Mouse (Mus musculus) lung, postnatal 4 days (tissue): ENCODE data around the gene Acoxl.

ENCODE experiments used
- DNase-seq, 2 experiments: peaks; one replicate each; pipeline ENCODE4 v3.0.0; 2021

Gene Acoxl

DNA sequence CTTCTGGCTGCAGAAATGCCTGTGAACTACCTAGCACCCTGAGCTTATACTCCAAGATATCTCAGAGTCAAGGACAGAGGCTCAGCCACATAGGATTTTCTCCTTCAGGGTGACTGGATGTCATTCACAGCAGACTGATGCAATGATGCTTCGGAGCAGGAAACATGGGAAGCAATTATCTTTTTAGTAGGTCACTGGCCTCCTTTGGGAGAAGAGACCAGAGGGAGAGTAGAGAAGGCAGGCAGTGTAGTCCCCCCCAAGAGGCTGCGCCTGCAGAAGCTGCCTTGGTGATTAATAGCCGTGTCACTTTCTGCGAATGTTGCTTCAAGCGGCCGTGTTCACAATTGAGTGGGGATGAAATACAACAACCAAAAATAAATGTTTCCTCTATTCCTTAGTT, 121.9 kb downstream of the Acoxl start:
- DNase-seq = no peak

DNA sequence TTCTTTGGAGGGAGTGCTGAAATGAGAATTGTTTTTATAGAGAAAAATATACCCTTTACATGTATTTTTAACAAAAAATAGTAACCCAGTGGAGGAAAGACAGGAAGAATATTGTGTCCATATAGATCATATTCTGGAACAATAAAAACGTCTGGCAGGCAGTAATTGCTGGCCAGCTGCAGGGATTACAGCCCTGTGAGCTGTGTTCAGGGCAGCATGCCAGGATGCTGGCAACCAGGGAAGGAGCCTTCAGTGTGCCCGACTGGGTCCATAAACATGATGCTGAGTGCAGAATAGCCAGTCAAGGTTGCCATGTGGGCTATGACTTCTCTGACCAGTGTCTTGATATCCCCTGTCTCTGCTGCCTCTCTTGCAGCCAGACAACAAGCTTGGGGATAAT, 122.5 kb downstream of the Acoxl start:
- DNase-seq = no peak

DNA sequence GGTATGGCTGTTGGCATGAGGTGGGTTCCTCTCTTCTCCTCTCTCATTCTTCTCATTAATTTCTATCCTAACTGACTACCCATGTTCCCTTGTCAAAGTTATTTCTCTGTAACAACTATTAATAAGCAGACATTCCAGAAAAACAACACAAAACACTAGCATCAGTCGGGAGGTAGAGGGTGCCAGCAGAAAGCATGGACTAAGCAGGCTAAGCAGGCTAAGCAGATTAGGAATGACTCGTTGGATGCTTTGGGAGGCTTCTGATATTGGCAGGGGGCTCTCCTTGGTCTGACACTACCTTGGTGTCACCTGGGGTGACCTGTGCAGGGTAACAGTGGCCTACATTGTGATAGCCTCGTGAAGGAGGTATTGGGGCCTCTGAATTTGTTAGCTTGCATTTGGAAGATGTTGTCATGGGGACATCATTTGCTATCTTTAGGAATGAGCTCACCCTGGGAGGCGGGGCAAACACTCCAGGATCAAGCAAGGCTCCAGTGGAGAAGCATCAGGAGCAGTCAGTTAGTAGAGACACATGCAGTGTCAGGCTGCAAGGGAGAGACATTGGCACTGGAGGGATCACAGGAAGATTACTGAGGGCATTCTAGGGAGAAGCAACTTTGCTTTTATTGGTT, 123.2 kb downstream of the Acoxl start:
- DNase-seq = peak; percentile 61 to 63

DNA sequence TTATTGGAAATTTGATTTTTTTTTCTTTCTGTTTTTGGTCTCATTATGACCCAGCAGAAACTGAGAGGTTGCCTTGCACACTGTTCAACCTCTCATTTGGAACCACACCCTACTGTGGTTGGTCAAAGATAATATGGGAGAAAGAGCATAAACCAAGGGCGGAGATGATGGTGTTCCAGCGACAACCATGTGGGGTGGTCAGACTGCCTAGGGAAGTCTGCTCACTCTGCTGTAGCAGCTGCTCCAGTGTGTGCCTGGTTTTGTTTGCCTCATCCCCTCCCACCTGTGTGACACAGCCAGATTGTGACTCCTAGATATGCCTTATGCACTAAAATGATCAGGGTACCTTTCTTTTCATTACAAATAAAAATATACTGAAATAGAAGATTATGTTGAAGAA, 130.3 kb downstream of the Acoxl start:
- DNase-seq = no peak

DNA sequence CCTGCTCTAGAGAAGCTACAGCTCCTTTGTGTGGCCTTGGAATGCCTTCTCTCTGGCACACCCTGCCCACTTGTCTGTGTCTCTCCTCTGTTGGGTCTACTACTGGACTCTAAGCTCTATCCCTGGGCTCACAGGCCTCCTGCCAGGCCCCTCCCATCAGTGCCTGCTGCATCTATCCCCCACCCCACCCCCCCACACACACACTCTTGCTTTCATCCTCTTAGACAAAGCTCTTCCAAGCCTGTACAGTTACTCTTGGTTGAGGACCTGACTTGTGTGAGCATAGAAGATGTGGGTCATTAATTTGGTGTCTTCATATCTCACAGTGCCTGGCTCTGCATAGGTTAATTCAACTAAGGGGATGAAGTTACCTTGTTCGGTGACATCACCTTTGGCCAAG, 137.6 kb downstream of the Acoxl start:
- no peak for DNase-seq

DNA sequence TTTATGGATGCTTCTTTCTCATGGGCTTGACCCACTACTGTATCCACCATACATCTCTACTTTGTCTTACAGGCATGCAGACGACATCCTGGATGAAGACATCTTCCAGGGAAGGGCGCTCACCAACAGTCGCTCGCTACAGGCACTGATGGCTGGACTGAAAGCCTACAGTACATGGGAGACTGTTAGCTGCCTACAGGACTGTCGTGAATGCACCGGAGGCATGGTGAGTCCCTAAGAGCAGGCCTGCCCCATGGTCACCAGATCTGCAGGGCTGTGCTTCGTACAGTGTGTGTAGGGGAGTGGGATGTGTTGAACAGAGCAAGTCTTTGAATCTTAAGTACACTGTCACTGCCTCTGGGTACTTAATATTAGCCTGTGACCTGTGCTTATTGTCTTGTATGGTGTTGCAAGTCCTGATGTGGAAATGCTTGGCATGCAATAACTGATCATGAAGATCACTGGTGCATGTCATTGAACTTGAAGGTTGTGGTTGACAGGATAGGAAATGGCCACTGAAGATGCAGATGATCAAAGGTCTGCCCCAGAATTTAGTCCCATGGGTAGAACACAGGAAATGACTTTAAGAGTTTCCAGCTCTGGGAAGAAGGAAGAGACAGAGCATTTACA, 140.0 kb downstream of the Acoxl start:
- DNase-seq = no peak

DNA sequence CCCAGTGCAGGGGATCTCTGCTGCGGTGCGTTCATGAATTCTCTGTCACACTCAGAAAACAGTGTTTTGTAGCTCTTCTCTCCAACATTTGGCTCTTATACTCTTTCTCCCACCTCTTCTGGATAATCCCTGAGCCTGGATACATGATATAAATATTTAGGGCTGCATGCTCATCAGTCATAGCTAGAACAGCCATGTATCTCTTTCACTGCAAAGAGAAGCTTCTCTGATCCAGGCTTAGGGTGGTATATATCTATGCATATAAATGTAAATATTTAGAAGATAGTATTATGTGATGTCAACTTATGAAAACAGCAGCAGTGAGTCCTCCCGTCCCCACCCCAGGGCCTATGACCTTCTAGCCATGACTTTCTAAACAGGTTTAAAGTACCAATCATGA, 143.9 kb downstream of the Acoxl start:
- no peak for DNase-seq

DNA sequence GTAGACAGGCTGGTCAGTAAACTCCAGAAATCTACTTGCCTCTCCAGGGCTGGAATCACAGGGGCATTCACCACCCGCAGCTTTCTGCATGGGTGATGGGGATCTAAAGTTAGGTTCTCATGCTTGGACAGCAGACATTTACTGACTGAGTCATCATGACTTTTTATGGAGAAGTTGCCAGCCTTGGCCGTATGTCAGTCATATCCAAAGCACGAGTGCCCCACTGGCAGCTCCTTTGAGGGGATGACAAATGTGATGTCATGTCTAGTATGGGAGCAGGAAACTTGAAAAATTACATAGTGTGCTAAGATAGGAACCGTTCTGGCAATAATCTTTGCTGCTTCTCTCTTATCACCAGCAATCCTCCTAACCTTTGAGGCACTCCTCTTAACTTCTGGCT, 144.6 kb downstream of the Acoxl start:
- no peak for DNase-seq

DNA sequence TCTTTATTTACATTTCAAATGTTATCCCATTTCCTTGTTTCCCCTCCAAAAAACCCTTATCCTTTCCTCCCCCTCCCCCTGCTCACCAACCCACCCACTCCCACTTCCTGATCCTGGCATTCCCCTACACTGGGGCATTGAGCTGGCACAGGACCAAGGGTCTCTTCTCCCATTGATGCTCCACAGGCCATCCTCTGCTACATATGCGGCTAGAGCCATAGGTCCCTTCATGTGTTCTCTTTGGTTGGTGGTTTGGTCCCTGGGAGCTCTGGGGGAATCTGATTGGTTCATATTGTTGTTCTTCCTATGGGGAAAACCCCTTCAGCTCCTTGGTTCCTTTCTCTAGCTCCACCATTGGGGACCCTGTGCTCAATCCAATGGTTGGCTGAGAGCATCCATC, 145.3 kb downstream of the Acoxl start:
- no peak for DNase-seq

DNA sequence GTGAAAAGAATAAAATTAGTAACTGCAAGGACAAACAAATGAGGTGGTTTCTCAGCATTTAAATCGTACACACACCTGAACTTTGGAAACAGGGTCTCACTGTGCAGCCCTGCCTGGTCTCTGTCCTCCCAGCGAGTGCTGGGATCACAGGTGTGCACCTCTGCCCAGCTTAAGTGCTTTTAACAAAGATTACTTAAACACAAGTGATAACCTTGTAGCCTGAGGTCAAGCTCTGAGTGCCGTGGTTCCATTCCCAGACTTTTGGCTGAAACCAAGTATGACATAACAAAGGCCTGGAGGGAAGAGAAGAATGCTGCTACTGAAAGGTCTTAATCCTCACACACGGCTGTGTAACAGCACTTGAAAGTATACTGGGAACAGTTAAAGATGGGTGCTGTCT, 149.0 kb downstream of the Acoxl start:
- no peak for DNase-seq

DNA sequence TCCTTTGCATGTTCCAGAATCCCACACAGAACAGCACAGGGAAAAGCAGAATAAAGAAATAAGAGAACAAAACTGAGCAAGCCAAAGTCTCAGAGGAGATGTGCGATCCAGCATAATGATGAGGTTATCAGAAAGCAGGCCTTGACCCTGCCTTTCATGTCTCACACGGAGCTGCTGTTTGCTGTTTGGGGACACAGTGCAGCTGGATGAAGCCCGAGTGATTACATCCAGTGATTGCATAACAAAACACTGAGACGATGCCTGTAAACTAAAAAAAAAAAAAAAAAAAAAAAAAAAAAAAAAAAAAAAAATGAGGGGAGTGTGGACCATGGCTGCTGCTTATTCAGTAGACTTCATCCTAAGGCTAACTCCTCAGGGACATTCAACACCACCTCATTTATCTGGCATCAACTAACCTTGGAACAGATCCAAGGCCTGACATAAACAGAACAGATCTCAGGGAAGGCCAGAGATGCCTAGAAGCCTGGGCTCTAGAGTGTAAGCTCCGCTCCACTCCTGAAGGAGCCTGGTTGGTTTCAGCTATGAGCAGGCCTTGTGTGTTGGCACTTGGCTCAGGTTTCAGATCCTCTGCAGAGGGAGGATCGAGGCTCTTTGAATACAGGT, 152.3 kb downstream of the Acoxl start:
- peak; percentile 63 to 83 for DNase-seq

DNA sequence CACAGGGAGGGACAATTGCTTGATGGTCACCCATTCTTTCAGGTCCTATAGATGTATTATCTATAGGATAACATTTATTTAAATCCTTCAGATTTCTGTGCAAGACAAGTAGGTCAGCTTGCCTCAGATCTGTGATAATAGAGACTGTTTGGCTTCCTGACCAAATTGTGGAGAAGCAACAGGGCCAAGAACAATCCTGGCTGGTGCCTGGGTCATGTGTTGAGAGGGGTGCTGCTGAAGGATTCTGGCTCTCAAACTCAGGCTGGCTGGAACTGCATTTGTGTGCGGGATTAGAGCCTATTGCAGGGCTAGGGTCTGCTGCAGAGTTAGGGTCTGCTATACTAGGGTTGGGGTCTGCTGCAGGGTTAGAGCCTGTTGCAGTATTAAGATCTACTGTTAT, 153.0 kb downstream of the Acoxl start:
- peak; percentile 21 to 60 for DNase-seq

DNA sequence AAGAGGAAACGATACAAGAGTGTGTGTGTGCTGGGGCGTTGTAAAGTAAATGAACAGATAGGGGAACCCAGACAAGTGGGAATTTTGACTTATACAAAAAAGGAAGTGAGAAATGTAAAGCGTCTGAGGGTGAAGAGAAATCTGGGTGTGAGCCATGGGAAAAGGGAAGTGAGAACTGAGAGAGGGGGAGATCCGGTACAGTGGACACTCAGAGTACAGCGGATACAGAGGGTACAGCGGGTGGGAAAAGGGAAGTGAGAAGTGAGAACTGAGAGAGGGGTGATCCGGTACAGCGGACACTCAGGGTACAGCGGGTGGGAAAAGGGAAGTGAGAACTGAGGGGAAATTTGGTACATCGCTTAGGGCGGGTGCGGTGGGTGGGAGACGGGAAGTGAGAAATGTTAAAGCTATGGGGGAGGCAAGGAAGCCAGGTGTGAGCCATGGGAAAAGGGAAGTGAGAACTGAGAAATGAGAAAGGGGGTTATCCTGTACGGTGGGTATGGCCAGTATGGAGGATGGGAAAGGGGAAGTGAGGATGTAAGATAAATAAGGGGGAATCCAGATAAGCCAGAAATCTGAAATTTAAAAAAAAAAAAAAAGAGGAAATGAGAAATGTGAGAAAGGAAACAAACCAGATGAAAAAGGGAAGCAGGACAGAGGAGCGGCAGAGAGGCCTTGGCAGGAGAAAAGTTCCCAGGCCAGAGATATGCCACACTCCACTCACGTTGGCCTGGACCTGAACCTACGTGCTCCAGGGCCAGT, 170.2 kb downstream of the Acoxl start:
- DNase-seq = no peak

DNA sequence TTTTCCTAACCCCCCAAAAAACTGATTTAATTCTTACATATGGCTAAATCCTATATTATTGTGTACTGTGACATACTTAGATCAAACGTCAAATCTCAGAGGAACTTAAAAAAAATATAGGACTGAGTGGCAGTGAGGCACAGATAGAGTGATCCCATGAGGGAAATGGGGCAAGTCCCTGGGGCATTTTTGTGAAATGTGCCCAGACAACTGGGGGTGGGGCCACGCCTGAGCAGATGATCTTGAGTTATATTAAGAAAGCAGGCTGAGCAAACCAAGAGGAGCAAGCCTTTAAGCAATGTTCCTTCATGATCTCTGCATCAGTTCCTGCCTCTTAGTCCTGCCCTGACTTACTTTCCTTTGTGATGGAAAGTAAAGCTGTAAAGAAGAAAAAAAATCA, 175.9 kb downstream of the Acoxl start:
- DNase-seq = no peak

DNA sequence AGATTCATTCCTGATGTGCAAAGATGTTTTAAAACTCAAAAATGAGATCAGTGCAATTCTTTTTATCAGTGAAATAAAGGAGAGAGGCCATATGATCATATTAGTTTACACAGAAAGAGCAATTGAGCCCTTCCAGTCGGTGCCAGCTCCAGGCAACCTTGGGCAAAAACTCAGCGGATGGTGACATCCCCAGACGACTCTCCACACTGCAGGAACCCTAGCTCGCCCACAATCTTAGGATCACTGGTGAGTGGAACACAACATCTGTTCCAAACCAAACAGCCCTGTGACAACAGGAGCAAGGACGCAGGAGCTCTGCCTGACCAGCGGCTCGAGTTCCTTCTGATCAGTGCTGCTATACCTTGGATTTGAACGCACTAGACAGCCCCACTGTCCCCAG, 176.9 kb downstream of the Acoxl start:
- no peak for DNase-seq

DNA sequence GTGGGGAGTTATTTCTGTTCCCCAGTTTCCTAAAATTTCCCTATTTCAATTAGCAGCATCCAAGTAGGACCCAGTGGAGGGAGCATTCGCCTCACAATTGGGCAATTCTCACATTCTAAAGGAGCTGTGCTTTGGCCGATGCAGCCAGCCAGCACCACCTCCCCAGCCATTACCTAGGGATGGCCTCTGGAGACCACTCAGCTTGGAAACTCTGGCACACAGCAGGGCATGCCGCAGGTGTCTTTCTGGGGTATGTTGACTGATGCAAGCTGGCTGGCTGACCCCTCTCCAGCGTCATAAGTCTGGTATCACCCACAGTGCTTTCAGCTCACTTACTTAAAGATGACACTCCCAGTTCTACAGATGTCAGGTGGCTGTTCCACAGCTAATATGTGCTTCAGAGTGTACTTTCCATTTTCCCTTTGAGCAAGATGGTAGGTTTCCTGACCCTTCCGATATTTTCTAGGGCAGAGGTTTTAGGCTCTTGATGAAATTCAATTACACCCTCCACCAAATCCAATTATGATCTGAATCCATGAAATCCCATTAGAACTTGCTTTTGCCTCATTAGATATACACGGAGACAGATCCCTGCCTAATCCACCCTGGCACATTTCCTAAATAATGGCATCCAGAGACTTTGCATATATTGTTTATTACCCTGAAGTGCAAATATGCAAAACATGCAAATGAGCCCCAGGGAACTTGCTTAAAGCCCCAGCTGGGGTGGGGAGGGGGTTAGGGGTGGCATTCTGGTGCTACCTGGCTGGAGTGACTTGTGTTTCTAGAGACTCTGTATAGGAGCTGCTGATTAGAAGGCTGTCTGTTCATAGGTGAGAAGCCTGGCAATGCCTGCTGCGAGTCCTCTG, 181.6 kb downstream of the Acoxl start:
- DNase-seq = no peak

DNA sequence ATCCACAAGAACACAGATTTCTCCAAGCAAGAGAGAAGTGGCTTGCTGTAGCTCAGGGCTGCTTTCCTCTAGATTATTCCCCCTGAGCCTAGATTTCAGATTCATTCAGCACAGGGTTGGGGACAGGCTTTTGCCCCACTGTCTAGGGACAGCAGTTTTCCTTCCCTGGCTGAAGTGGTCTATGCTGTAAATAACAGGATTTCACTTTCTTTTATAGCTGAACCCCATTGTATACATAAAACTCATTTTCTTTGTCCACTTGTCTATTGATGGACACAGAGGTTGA, 182.2 kb downstream of the Acoxl start:
- no peak for DNase-seq

DNA sequence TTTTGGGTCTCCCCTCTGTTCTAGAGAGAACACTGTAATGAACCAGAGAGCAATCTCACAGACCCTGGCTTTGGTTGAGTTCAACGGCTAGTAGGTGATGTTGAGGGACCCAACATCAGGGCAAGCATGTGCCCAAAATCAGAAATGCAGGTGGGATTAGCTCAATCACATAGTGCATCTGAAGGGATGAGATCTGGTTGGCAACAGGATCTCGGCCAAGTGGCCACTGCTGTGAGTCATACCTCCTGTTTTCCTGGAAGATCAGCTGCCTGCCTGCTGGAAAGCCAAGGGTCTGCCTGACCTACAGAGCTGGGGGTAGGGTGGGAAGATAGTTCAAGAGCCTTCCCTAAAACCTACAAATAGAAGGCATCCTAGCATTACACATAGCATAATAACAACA, 185.2 kb downstream of the Acoxl start:
- DNase-seq = no peak

DNA sequence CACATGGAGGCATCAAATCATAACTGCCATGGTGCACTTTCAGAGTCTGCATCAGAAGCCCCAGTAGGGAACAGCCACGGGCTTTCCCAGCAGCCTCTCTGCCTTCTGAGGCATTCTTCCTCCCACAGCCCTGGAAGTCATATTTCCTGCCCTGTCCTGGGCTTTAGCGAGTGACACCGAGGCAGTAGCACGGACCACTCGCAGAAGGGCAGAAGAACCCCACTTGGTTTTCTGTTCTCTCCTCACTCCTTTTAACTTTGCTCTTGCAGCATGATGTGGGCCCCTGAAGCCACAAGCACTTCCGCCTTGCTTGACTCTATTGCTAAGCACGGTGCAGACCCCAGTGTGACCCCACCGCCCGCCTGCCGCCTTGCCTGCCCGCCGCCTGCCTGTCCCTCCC, 189.0 kb downstream of the Acoxl start:
- no peak for DNase-seq

DNA sequence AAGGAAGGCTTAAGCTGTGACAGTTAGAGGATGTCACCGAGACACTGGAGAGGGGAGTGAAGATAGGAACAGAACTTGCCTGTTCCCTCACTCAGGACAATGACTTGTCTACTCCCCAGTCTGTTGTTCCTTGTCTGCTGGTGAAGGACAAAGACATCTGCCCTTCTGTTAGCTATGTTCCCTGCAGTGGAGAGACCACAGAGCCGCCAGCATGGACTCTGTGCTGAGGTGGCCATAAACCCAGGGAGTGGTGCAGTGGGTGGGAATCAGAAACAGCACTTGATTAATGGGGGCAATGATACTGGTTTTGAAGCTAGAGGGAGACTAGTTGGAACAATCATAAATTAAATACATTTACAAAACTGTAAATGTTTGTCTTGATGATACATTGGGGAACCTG, 191.3 kb downstream of the Acoxl start:
- DNase-seq = no peak

DNA sequence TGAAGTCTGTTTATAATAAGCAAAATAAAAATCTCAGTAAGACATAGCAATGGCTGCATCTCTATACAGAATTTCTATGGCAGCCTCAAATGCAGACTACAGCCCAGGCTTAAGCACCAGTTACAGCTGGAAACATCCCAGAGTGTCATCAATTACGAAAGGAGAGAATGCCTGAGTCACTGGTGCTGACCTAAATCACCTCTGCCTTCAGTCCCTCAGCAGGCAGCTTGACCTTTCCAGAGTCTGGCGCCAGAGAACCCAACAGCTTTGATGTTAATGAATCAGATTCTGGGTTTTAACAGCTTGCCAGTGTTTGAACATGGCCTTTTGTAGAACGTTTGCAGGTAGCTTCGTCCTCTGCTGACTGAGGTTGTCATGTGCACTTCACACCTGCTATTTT, 193.4 kb downstream of the Acoxl start:
- DNase-seq = no peak

DNA sequence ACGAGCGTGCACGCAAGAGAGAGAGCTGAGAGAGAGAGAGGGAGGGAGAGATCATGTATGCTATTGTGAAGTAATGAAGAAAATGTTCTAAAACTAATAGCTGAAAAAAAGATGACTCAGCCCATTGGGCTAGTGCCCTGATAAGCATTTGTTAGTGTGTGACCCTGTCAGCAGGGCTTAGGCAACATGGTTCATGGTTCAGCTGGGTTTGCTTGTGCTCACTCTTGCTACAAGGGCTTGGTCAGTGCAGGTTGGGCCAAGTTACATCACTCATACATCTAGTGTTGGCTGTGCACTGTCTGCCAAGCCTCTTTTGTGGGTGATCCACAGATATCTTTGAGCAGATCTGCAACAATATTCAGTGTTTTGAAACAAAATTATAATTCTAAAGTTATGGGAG, 194.8 kb downstream of the Acoxl start:
- DNase-seq = no peak

DNA sequence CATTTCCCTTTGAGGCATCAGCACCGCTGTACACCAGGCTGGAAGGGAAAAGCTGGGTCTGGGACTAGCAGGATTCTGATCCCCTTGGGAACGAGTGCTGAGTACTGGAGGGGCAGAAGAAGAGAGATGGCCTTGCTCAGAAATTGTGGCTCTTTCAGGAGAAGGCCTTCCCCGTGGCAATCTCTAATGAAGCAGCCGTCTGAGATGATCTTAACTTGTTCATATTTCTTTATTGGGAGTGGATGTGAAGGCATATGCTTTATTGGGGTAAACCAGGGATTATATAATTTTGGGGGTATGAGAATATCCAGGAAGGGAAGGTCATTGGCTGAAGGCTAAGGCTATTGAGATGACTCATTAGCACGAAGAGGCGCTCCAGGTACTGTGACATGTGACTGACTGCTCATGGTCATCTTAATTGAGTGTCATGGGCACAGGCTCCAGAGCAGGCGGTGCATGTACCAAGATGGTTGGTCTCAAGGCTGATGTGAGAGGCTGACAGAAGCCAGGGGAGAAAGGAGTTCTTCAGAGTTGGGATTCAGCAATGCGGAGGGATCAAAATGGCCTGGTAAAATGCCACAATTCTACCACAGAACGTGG, 195.5 kb downstream of the Acoxl start:
- no peak for DNase-seq
